Mouse (Mus musculus) midbrain, embryonic 16.5 days (tissue): ENCODE measurements around the gene Jarid2. TPM values are rescaled to one million over a fixed set of nuclear protein-coding genes. Genes with fewer than 3 reads are reported as not detected.

ENCODE experiments used
- ATAC-seq: fragments of 200-750 bp; cut with Nextera tagmentation; 2 replicates; pipeline ENCODE4 v1.8.0; 2017; ENCODE audit warnings: moderate TSS enrichment
- H3K27ac ChIP-seq: fragments of 300-500 bp; sonication (generic); 2 replicates; pipeline ENCODE4 v1.5.1; 2014; ENCODE audit warnings: mild to moderate bottlenecking, low read length, mixed read lengths
- H3K27me3 ChIP-seq: fragments of 300-500 bp; sonication (generic); 2 replicates; pipeline ENCODE4 v1.6.1; 2014; ENCODE audit warnings: low read depth, low read length, mixed read lengths; ENCODE audit not compliant: control insufficient read depth, insufficient read depth
- H3K36me3 ChIP-seq: fragments of 300-500 bp; sonication (generic); 2 replicates; pipeline ENCODE4 v1.6.1; 2014; ENCODE audit warnings: mild to moderate bottlenecking, low read length, moderate library complexity, mixed read lengths; ENCODE audit not compliant: control insufficient read depth, insufficient read depth
- H3K4me1 ChIP-seq: fragments of 300-500 bp; sonication (generic); 2 replicates; pipeline ENCODE4 v1.6.1; 2014; ENCODE audit warnings: mild to moderate bottlenecking, low read length, mixed read lengths; ENCODE audit not compliant: control insufficient read depth, insufficient read depth
- H3K4me2 ChIP-seq: fragments of 300-500 bp; sonication (generic); 2 replicates; pipeline ENCODE4 v1.6.1; 2014; ENCODE audit warnings: mild to moderate bottlenecking, low read length, mixed read lengths
- H3K4me3 ChIP-seq: fragments of 300-500 bp; sonication (generic); 2 replicates; pipeline ENCODE4 v1.5.1; 2014; ENCODE audit warnings: low read depth, mild to moderate bottlenecking, low read length, moderate library complexity, mixed read lengths
- H3K9ac ChIP-seq: fragments of 300-500 bp; sonication (generic); 2 replicates; pipeline ENCODE4 v1.6.1; 2014; ENCODE audit warnings: low read depth, low read length, mixed read lengths
- H3K9me3 ChIP-seq: fragments of 300-500 bp; sonication (generic); replicated peaks from 2 replicates; pipeline ENCODE4 v1.6.1; 2014; ENCODE audit warnings: mild to moderate bottlenecking, low read length, mixed read lengths; ENCODE audit not compliant: control insufficient read depth, poor library complexity, severe bottlenecking
- WGBS: fragments of 180-500 bp; shearing (Covaris S2); extraction: QIAGEN DNeasy Blood & Tissue Kit; methylation state at CpG from one replicate; pipeline ENCODE4 v1.1.7; 2014; 5-methylcytosine and 5-hydroxymethylcytosine counted together
- polyA plus RNA-seq: library from polyadenylated mRNA; unstranded; fragments of >200 nt; fragmentation: Nextera tagmentation; extraction: Ambion mirVana; gene quantifications from 2 replicates; pipeline ENCODE4 v1.2.1, GENCODE M21; 2015

Jarid2 gene
- polyA plus RNA-seq, 1 experiment from 2014 or later = 36.6 TPM

DNA sequence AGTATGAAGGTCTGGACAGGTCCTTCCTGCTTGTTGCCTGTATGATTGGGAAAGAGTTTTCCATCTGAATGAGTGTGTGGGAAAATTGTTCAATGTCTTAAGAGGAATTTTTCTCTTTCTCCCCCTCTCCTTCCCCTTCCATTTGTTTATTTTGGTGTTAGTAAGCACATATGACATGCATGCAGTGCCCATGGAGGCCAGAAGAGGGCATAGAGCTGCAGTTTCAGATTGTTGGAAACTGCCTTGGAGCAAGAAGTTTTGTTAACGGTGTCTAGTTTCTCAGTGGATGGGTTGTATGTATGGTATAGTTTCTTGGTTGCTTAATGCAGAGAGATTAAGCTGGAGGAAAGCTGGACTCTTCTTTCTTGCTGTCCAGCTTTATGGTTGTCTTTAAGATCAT lies 75.6 kb downstream of the Jarid2 start:
- Histone ChIP-seq H3K4me1 (peaks cover 2% of the 10 kb centered on the region; the same call in 1 of the 2 replicates), H3K9me3 (no peaks in the 10 kb centered on the region), H3K36me3 (no peaks in the 10 kb centered on the region), H3K27me3 (no peaks in the 10 kb centered on the region), H3K4me3 (no peak overlapping the region), H3K4me2 (no peak overlapping the region), H3K9ac (no peak overlapping the region), H3K27ac (no peak overlapping the region)
- 36% methylated on average over 1 of the region's 1 CpGs for WGBS
- ATAC-seq = no peak

DNA sequence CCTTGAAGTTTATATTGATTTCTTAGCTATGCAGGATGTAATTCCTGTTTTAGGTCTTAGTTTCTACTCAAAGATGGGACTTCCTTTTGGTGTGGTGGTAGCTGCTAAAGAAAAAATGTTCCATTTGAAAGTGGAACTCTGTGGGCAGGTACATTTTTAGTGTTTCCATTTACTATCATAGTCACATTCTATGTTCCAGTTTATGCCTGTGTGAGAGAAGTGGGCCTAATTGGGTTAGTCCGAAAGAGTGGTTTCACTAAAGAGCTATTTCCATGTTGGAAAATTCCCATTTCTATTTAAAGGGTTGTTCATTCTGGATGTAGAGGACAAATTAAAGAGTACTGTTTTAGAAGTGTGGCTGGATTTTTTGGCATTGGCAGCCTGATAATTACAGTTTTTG lies 79.0 kb downstream of the Jarid2 start:
- H3K27ac ChIP-seq = no peak overlapping the region
- H3K4me2 ChIP-seq = no peak overlapping the region
- H3K36me3 ChIP-seq = no peaks in the 10 kb centered on the region
- no peak for ATAC-seq
- H3K27me3 ChIP-seq = no peaks in the 10 kb centered on the region
- H3K9me3 ChIP-seq = no peaks in the 10 kb centered on the region
- H3K4me1 ChIP-seq = peaks cover 2% of the 10 kb centered on the region; the same call in 1 of the 2 replicates
- H3K4me3 ChIP-seq = no peak overlapping the region
- no peak overlapping the region for H3K9ac ChIP-seq
- 86% methylated on average over 1 of the region's 1 CpGs for WGBS

DNA sequence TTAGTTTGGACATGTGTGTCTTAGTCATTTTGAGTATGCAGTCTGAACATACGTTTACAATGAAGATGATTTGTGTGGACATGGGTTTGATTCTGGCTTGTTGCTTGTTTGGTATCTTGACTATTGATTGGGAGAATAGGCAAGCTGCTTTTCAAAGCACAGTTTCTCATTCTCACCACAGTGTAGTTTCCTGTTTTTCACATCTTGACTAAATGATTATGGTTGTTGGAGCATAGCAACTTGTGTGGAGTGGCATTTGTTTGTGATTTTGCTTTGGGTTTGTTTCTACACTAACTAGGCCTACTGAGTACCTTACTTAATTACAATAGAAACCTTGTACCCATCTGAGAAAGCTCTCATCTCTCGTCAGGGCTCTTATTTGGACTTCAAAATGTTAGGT lies 81.7 kb downstream of the Jarid2 start:
- Histone ChIP-seq H3K4me1 (peaks cover 15% of the 10 kb centered on the region), H3K27ac (no peak overlapping the region), H3K4me3 (no peak overlapping the region), H3K27me3 (no peaks in the 10 kb centered on the region), H3K9ac (no peak overlapping the region), H3K36me3 (no peaks in the 10 kb centered on the region), H3K9me3 (no peaks in the 10 kb centered on the region), H3K4me2 (no peak overlapping the region)
- WGBS = 78% methylated on average over 2 of the region's 2 CpGs
- no peak for ATAC-seq

DNA sequence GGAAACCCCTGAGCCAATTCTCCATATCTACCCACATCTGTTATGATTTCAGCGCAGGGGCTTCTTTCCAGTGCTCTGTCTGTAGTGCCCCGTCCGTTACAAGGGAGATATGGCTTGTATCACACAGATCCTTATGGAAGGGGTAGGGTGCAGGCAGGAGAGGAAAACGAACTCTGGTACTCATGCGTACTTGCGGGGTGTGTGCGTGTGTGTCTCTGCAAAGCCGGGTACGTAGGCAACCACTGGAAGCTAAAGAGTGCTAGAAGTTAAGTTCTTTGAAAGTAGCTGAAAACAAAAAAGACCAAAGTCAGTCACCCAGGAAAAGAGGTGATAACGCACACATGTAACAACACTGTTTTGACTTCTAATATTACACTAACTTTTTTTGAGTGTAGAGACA lies 82.3 kb downstream of the Jarid2 start:
- no peaks in the 10 kb centered on the region for H3K27me3 ChIP-seq
- no peak for ATAC-seq
- no peak overlapping the region for H3K9ac ChIP-seq
- no peaks in the 10 kb centered on the region for H3K36me3 ChIP-seq
- H3K4me3 ChIP-seq = no peak overlapping the region
- H3K4me1 ChIP-seq = peaks cover 16% of the 10 kb centered on the region
- H3K27ac ChIP-seq = no peak overlapping the region
- 85% methylated on average over 10 of the region's 10 CpGs for WGBS
- no peak overlapping the region for H3K4me2 ChIP-seq
- no peaks in the 10 kb centered on the region for H3K9me3 ChIP-seq

DNA sequence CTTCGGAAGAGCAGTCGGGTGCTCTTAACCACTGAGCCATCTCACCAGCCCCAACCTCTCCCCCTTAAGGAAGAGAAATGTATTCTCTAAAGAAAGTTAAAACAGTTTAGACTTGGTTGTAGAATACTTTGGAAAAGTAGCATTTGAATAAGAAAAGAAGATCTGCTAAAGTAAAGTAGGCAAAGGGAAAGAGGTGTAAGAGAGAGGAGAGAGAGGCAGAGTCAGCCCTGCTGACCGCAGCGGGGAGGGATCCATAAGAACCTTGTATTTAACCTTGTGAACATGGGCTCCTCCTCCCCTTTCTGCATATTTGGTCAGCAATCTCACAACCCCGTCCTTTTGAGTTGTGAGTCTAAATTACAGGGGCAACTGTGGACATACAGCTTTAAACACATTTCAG lies 83.1 kb downstream of the Jarid2 start:
- no peak overlapping the region for H3K4me2 ChIP-seq
- no peaks in the 10 kb centered on the region for H3K9me3 ChIP-seq
- H3K27me3 ChIP-seq = no peaks in the 10 kb centered on the region
- no peak overlapping the region for H3K4me3 ChIP-seq
- ATAC-seq = no peak
- H3K27ac ChIP-seq = no peak overlapping the region
- 89% methylated on average over 5 of the region's 5 CpGs for WGBS
- H3K36me3 ChIP-seq = no peaks in the 10 kb centered on the region
- peaks cover 16% of the 10 kb centered on the region for H3K4me1 ChIP-seq
- H3K9ac ChIP-seq = no peak overlapping the region

DNA sequence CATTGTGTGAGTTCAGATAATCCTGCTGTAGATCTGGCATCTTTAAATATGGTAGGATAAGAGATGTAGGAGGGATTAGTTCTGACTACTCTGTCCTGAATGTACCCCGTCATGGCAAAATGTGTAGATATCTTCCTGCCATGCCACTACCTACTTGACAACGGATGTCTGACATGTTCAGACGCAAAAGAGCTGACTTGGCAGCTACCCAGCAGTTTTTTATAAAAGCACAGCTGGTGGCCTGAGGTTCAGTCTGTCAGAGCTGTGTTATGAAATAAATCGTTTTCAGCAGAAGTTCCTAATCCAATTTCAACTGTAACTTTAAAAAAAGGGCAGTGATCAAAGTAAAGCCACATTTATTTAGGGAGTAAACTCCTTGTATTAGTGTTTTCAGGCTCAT lies 90.1 kb downstream of the Jarid2 start:
- ATAC-seq = peak; percentile 36; the same call in 1 of the 2 replicates
- no peaks in the 10 kb centered on the region for H3K27me3 ChIP-seq
- H3K4me1 ChIP-seq = peaks cover 23% of the 10 kb centered on the region
- H3K4me3 ChIP-seq = no peak overlapping the region
- no peaks in the 10 kb centered on the region for H3K36me3 ChIP-seq
- no peak overlapping the region for H3K9ac ChIP-seq
- under 1% methylated on average over 4 of the region's 4 CpGs for WGBS
- no peaks in the 10 kb centered on the region for H3K9me3 ChIP-seq
- H3K4me2 ChIP-seq = no peak overlapping the region
- no peak overlapping the region for H3K27ac ChIP-seq

DNA sequence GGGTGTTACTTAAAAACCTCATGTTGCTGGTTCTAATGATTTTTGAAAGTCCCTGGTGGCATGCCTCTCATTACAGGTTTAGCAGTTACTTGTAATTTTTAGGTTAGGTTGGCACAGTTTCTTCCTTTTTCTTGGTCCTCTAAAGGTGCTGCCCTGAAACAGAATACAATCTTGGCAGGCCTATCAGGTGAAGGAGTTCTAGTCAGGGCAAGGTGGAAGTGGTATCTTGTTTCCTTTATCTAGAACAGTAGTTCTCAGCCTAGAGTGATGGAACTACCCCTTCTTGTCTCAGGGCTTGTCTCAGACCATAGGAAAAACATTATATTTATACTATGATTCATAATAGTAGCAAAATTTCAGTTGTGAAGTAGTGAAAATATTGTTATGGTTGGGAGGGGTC lies 93.3 kb downstream of the Jarid2 start:
- no peaks in the 10 kb centered on the region for H3K9me3 ChIP-seq
- H3K9ac ChIP-seq = no peak overlapping the region
- H3K4me3 ChIP-seq = no peak overlapping the region
- H3K36me3 ChIP-seq = no peaks in the 10 kb centered on the region
- ATAC-seq = no peak
- H3K27me3 ChIP-seq = no peaks in the 10 kb centered on the region
- H3K4me2 ChIP-seq = no peak overlapping the region
- H3K4me1 ChIP-seq = peaks cover 10% of the 10 kb centered on the region
- H3K27ac ChIP-seq = no peak overlapping the region

DNA sequence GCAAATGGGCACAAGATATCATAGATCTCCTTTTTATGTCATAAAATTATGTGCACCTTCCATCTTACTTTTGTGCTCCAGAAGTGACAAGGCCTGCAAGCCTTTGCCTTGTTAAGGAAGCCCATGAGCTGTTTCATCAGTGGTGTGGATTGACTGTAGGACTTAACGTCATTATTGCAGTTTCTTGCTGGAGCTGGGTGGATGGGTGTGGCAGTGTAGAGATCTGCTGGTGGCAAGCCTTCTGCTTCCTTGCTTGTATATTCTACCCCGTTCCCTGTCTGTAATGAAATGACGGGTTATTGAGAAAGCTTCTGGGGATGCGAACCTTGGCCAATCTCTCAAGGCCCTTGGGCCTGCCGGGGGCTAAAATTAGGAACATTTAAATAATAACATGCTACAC lies 99.6 kb downstream of the Jarid2 start:
- H3K4me1 ChIP-seq = 0 out of 2 replicates have a peak, but pooled peaks cover 3% of the 10 kb centered on the region
- no peak overlapping the region for H3K9ac ChIP-seq
- no peak overlapping the region for H3K4me2 ChIP-seq
- WGBS = 74% methylated on average over 5 of the region's 5 CpGs
- no peaks in the 10 kb centered on the region for H3K27me3 ChIP-seq
- no peaks in the 10 kb centered on the region for H3K36me3 ChIP-seq
- no peak overlapping the region for H3K27ac ChIP-seq
- no peak overlapping the region for H3K4me3 ChIP-seq
- ATAC-seq = no peak
- no peaks in the 10 kb centered on the region for H3K9me3 ChIP-seq

DNA sequence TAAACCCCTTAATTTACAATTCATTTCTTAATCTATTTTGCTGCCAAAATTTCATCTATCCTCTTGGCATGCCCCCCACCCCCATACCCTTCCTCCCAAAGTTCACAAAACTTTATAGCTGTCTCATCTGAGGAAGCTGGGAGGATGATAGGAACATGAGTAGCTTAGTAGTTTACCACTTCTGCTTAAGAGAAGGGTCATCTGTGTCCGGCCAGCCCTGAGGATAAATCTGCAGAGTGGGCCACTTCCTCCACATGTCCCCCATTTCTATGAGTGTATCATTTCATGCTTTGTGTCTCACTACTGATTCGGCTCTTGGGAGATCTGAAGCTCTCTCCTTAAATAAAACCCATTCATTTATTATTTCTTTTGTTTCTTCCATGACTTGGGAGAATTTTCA lies 102.8 kb downstream of the Jarid2 start:
- WGBS = 85% methylated on average over 2 of the region's 2 CpGs

DNA sequence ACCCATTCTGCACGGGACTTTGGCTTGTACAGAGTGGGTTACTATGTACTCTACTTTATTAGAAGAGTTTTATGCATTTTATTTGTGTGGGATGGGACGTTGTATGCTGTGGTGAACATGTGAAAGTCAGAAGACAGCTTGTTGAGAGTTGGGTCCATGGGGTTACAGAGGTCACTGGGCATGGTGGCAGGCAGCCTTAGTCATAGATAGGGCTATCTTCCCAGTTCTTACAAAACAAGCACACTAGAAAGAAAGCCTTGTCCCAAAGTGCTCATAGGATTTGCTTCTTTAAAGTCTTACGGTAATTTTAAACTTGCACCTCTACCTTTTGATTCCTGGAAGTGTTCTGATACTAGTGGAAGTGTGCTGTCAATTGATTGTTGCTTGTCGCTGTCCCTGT lies 103.6 kb downstream of the Jarid2 start:
- H3K27me3 ChIP-seq = no peaks in the 10 kb centered on the region
- no peak for ATAC-seq
- H3K27ac ChIP-seq = no peak overlapping the region
- no peak overlapping the region for H3K9ac ChIP-seq
- H3K36me3 ChIP-seq = no peaks in the 10 kb centered on the region
- no peak overlapping the region for H3K4me2 ChIP-seq
- H3K9me3 ChIP-seq = no peaks in the 10 kb centered on the region
- 89% methylated on average over 4 of the region's 4 CpGs for WGBS
- 0 out of 2 replicates have a peak, but pooled peaks cover 3% of the 10 kb centered on the region for H3K4me1 ChIP-seq
- H3K4me3 ChIP-seq = no peak overlapping the region

More for the DNA sequence above, 102.8 kb downstream of the Jarid2 start:
- Histone ChIP-seq H3K9ac (no peak overlapping the region), H3K27ac (no peak overlapping the region), H3K4me2 (no peak overlapping the region), H3K9me3 (no peaks in the 10 kb centered on the region), H3K4me3 (no peak overlapping the region), H3K27me3 (no peaks in the 10 kb centered on the region), H3K36me3 (no peaks in the 10 kb centered on the region), H3K4me1 (0 out of 2 replicates have a peak, but pooled peaks cover 3% of the 10 kb centered on the region)
- no peak for ATAC-seq
